Mouse (Mus musculus) hindbrain, embryonic 14.5 days (tissue): ENCODE measurements around the gene Cntnap1. TPM values are rescaled to one million over a fixed set of nuclear protein-coding genes. Genes with fewer than 3 reads are reported as not detected.
A peak's percentile ranks its signal among the peaks of the same experiment; 100 is the strongest.

Experiments
- ATAC-seq: fragments of 200-750 bp; cut with Nextera tagmentation; 2 replicates; pipeline ENCODE4 v1.8.0; 2017; ENCODE audit warnings: moderate number of reproducible peaks, mild to moderate bottlenecking, moderate TSS enrichment, moderate library complexity; ENCODE audit not compliant: low FRiP score
- DNase-seq: peaks from one replicate; pipeline ENCODE4 v3.0.0-alpha.2; 2015; ENCODE audit warnings: low spot score
- H3K27ac ChIP-seq: fragments of 300-500 bp; sonication (generic); 2 replicates; pipeline ENCODE4 v1.5.1; 2014; ENCODE audit warnings: mild to moderate bottlenecking, moderate library complexity
- H3K27me3 ChIP-seq: fragments of 300-500 bp; sonication (generic); 2 replicates; pipeline ENCODE4 v1.6.1; 2014; ENCODE audit warnings: mild to moderate bottlenecking, low read length, mixed read lengths; ENCODE audit not compliant: control insufficient read depth, insufficient read depth
- H3K36me3 ChIP-seq: fragments of 300-500 bp; sonication (generic); replicated peaks from 2 replicates; pipeline ENCODE4 v1.6.1; 2014; ENCODE audit not compliant: control insufficient read depth, insufficient read depth
- H3K4me1 ChIP-seq: fragments of 300-500 bp; sonication (generic); replicated peaks from 2 replicates; pipeline ENCODE4 v1.6.1; 2014; ENCODE audit warnings: antibody characterized with exemption, low read length, mixed read lengths; ENCODE audit not compliant: control insufficient read depth, insufficient read depth
- H3K4me2 ChIP-seq: fragments of 300-500 bp; sonication (generic); replicated peaks from 2 replicates; pipeline ENCODE4 v1.6.1; 2014; ENCODE audit warnings: mild to moderate bottlenecking, moderate library complexity
- H3K4me3 ChIP-seq: fragments of 300-500 bp; sonication (generic); replicated peaks from 2 replicates; pipeline ENCODE4 v1.5.1; 2014; ENCODE audit warnings: mild to moderate bottlenecking, low read length
- H3K9ac ChIP-seq: fragments of 300-500 bp; sonication (generic); 2 replicates; pipeline ENCODE4 v1.6.1; 2014
- H3K9me3 ChIP-seq: fragments of 300-500 bp; sonication (generic); 2 replicates; pipeline ENCODE4 v1.6.1; 2016; ENCODE audit warnings: low read length; ENCODE audit not compliant: control insufficient read depth
- WGBS: fragments of 180-500 bp; shearing (Covaris S2); extraction: QIAGEN DNeasy Blood & Tissue Kit; methylation state at CpG from one replicate; pipeline ENCODE4 v1.1.7; 2014; 5-methylcytosine and 5-hydroxymethylcytosine counted together
- polyA plus RNA-seq: library from polyadenylated mRNA; unstranded; fragments of >200 nt; fragmentation: Nextera tagmentation; extraction: Ambion mirVana; gene quantifications from 2 replicates; pipeline ENCODE4 v1.2.1, GENCODE M21; 2014

Gene Cntnap1
- polyA plus RNA-seq, 1 experiment from 2014 or later = 6.5 TPM

- no peak overlapping the region for H3K27ac ChIP-seq
- no peaks in the 10 kb centered on the region for H3K9me3 ChIP-seq
- WGBS = 85% methylated on average over 12 of the region's 12 CpGs
- no peaks in the 10 kb centered on the region for H3K36me3 ChIP-seq
- no peaks in the 10 kb centered on the region for H3K27me3 ChIP-seq
- DNase-seq (no peak), ATAC-seq (no peak)
- H3K9ac ChIP-seq = no peak overlapping the region
- H3K4me3 ChIP-seq = no peak overlapping the region
- H3K4me1 ChIP-seq = no peaks in the 10 kb centered on the region
- H3K4me2 ChIP-seq = no peak overlapping the region
Observed at GRCm38 (mm10) chr11:101133037-101133436, 37.3 kb upstream of the Cntnap1 start.

DNA sequence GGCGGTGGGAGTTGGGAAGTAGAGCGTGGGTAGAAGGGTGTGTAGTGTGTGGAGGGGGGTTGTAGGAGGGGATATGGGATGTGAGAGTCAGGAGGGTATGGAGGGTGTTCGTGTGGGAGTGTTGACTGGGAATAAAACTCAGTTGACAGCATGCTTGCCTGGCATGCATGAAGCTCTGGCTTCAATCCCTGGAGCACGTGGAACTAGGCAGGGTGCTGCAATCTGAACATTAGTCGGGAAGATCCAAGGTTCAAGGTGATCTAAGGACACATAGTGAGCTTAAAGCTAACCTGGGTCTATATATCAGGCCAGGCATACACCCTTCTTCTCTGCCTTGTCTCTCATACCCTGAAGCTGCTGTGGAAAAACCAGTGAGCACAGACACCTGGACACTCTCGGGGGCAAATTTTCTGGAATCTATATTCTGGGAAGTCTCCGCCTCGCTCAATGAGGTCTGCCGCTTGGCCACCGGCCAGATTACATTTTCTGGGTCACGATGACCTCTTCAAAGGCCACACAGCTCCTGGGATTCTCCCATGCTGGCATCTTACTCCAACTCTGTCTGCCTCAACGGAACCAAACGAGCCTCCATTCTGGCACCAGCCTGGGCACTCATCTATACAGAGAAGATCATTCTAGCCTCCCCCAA is 36.0 kb upstream of the Cntnap1 start:
- H3K27ac ChIP-seq = no peak overlapping the region
- H3K4me3 ChIP-seq = no peak overlapping the region
- no peaks in the 10 kb centered on the region for H3K27me3 ChIP-seq
- no peaks in the 10 kb centered on the region for H3K36me3 ChIP-seq
- WGBS = 81% methylated on average over 13 of the region's 13 CpGs
- ATAC-seq (no peak), DNase-seq (no peak)
- no peak overlapping the region for H3K9ac ChIP-seq
- H3K9me3 ChIP-seq = no peaks in the 10 kb centered on the region
- no peaks in the 10 kb centered on the region for H3K4me1 ChIP-seq
- no peak overlapping the region for H3K4me2 ChIP-seq

DNA sequence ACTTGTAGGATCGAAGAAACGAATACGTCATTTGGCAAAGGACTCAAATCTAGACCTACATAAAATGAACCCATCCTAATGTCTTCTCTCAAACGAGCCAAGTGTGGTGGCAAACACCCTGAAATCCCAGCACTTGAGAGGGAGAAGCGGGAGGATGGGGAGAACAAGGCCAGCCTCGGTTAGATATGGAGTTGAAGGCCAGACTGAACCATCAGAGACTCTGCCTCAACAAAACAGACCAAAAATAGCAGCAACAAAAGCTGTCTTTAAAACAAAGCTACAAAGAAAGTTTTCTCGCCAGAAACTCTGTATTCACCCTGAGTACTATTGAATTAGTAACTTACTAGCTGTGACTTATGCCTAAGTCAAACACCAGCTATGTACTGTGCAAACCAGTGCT is 33.3 kb upstream of the Cntnap1 start:
- Histone ChIP-seq H3K9ac (no peak overlapping the region), H3K36me3 (no peaks in the 10 kb centered on the region), H3K4me2 (no peak overlapping the region), H3K27ac (no peak overlapping the region), H3K9me3 (no peaks in the 10 kb centered on the region), H3K4me1 (no peaks in the 10 kb centered on the region), H3K27me3 (no peaks in the 10 kb centered on the region), H3K4me3 (no peak overlapping the region)
- no peak for ATAC-seq
- 79% methylated on average over 7 of the region's 7 CpGs for WGBS
- no peak for DNase-seq

DNA sequence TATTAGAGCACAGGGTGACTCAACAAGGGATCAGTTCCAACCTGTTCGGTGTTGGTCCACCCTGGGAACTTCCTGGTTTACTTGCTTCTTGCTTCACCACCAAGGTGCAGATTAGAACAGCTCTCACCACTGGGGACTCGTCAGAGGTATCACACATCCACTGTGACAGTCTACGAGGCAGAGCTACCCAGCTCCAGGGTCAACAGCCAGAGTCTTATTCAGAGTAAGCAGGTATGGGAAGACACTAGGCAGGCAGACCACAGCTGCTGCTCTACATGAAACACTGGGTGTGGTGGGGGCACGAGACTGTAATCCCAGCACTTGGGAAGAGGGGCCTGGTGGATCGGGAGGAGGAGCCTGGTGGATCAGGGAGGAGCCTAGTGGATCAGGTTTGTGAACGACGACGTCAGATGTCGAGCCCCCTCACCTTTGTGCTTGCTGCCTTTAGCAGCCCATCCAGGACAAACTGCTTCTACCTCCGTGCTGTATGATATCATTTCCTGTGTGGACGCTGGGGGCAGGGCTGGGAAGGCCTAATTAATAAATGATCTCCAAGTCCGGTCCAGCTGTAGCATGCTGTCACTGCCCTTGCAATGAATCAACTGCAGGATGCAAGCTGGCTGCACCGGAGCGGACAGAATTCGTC is 31.7 kb upstream of the Cntnap1 start:
- Histone ChIP-seq H3K4me2 (peak overlapping the region; percentile 40), H3K9ac (0 out of 2 replicates have a peak overlapping the region, but pooled peaks have one; percentile 28), H3K4me1 (peaks cover 3% of the 10 kb centered on the region; the same call in 1 of the 2 replicates), H3K4me3 (no peak overlapping the region; the same call in 1 of the 2 replicates), H3K9me3 (no peaks in the 10 kb centered on the region), H3K27me3 (no peaks in the 10 kb centered on the region), H3K27ac (peak overlapping the region; percentile 48), H3K36me3 (no peaks in the 10 kb centered on the region)
- DNase-seq (no peak), ATAC-seq (peak; percentile 59; the same call in 1 of the 2 replicates)
- WGBS = 21% methylated on average over 15 of the region's 15 CpGs

GRCm38 (mm10) chr11:101140164-101140819 is 30.0 kb upstream of the Cntnap1 start:
- Histone ChIP-seq H3K4me2 (peak overlapping the region; percentile 50), H3K4me1 (peaks cover 3% of the 10 kb centered on the region; the same call in 1 of the 2 replicates), H3K36me3 (no peaks in the 10 kb centered on the region), H3K9me3 (no peaks in the 10 kb centered on the region), H3K4me3 (peak overlapping the region; percentile 21), H3K27ac (peak overlapping the region; percentile 47; the same call in 1 of the 2 replicates), H3K27me3 (no peaks in the 10 kb centered on the region), H3K9ac (peak overlapping the region; percentile 24; the same call in 1 of the 2 replicates)
- 38% methylated on average over 27 of the region's 27 CpGs for WGBS
- ATAC-seq = no peak
- DNase-seq = no peak

DNA sequence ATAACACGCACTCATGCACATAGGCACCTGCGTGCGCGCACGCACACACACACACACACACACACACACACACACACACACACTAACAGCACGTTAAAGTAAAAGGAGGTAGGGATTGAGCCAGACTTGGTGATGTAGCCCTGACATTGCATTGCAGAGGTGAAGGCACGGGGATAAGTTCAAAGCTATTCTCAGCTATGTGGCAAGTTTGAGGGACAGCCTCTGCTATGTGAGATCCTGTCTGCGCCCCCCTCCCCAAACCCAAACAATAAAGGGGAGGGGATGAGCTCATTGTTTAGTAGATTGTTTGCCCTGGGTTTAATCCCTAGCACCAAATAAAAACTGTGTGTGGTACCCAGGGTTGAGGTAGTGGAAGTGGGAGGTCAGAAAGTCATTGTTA is 29.2 kb upstream of the Cntnap1 start:
- Histone ChIP-seq H3K9ac (no peak overlapping the region), H3K27ac (no peak overlapping the region), H3K9me3 (no peaks in the 10 kb centered on the region), H3K4me2 (no peak overlapping the region), H3K36me3 (no peaks in the 10 kb centered on the region), H3K4me3 (no peak overlapping the region), H3K4me1 (peaks cover 5% of the 10 kb centered on the region; the same call in 1 of the 2 replicates), H3K27me3 (no peaks in the 10 kb centered on the region)
- 79% methylated on average over 8 of the region's 8 CpGs for WGBS
- DNase-seq (no peak), ATAC-seq (no peak)

- Histone ChIP-seq H3K27ac (no peak overlapping the region), H3K9ac (no peak overlapping the region), H3K27me3 (no peaks in the 10 kb centered on the region), H3K36me3 (no peaks in the 10 kb centered on the region), H3K4me2 (no peak overlapping the region), H3K9me3 (no peaks in the 10 kb centered on the region), H3K4me1 (peaks cover 13% of the 10 kb centered on the region; the same call in 1 of the 2 replicates), H3K4me3 (no peak overlapping the region)
- ATAC-seq = no peak
- no peak for DNase-seq
- 86% methylated on average over 10 of the region's 10 CpGs for WGBS
Observed at GRCm38 (mm10) chr11:101142215-101142967, 27.9 kb upstream of the Cntnap1 start.

GRCm38 (mm10) chr11:101143338-101144225 is 26.7 kb upstream of the Cntnap1 start:
- Histone ChIP-seq H3K9me3 (no peaks in the 10 kb centered on the region), H3K36me3 (no peaks in the 10 kb centered on the region), H3K27me3 (no peaks in the 10 kb centered on the region), H3K4me1 (peaks cover 13% of the 10 kb centered on the region; the same call in 1 of the 2 replicates), H3K4me2 (peak overlapping the region; percentile 49), H3K27ac (peak overlapping the region; percentile 72), H3K4me3 (peak overlapping the region; percentile 16), H3K9ac (peak overlapping the region; percentile 44)
- peak; percentile 64 for DNase-seq
- 19% methylated on average over 18 of the region's 19 CpGs for WGBS
- ATAC-seq = peak; percentile 69
